Mouse (Mus musculus) spleen, postnatal 0 days (tissue): ENCODE measurements around the gene Olfr728. TPM values are rescaled to one million over a fixed set of nuclear protein-coding genes. Genes with fewer than 3 reads are reported as not detected.

Experiments used
- polyA plus RNA-seq: library from polyadenylated mRNA; unstranded; fragments of >200 nt; fragmentation: Nextera tagmentation; extraction: Ambion mirVana; gene quantifications from 2 replicates; pipeline ENCODE4 v1.2.1, GENCODE M21; 2015

Olfr728 gene
- not detected in 2 replicates for polyA plus RNA-seq

GRCm38 (mm10) chr14:50142580-50142979, at the start of gene Olfr728:
Olfr728 (minus strand) TSS chr14:50142680.

GRCm38 (mm10) chr14:50188098-50188497, 45.6 kb upstream of the Olfr728 start, which contains the start of gene Olfr730:
Olfr730 (minus strand) TSS chr14:50188198.

GRCm38 (mm10) chr14:50152810-50153209, 10.3 kb upstream of the Olfr728 start, which contains the start of gene Olfr729:
Olfr729 (minus strand) TSS chr14:50152910.

GRCm38 (mm10) chr14:50122886-50123285, 19.6 kb downstream of the Olfr728 start, which contains the start of gene Olfr727:
Olfr727 (plus strand) TSS chr14:50123186.

GRCm38 (mm10) chr14:50090853-50091252, 51.6 kb downstream of the Olfr728 start, which contains the start of gene Olfr726:
Olfr726 (minus strand) TSS chr14:50090953.

Other genes starting within 250 kb of the Olfr728 start
- gene Olfr722, start 240.7 kb downstream of the Olfr728 start, polyA plus RNA-seq, result not detected in 2 replicates
- not detected in 2 replicates for gene Olfr723, start 210.9 kb downstream of the Olfr728 start, polyA plus RNA-seq
- gene Olfr724, start 179.4 kb downstream of the Olfr728 start, polyA plus RNA-seq, result not detected in 2 replicates
- not detected in 2 replicates for gene Olfr725, start 102.3 kb downstream of the Olfr728 start, polyA plus RNA-seq
- not detected in 2 replicates for gene Olfr726, start 51.7 kb downstream of the Olfr728 start, polyA plus RNA-seq
- not detected in 2 replicates for gene Olfr727, start 19.5 kb downstream of the Olfr728 start, polyA plus RNA-seq
- not detected in 2 replicates for gene Olfr729, start 10.2 kb upstream of the Olfr728 start, polyA plus RNA-seq
- gene Olfr730, start 45.5 kb upstream of the Olfr728 start, polyA plus RNA-seq, result not detected in 2 replicates
- not detected in 2 replicates for gene Olfr731, start 99.2 kb upstream of the Olfr728 start, polyA plus RNA-seq
- not detected in 2 replicates for gene Olfr732, start 141.5 kb upstream of the Olfr728 start, polyA plus RNA-seq
- gene Olfr733, start 158.8 kb upstream of the Olfr728 start, polyA plus RNA-seq, result not detected in 2 replicates
- gene Olfr734, start 184.1 kb upstream of the Olfr728 start, polyA plus RNA-seq, result not detected in 2 replicates
- not detected in 2 replicates for gene Olfr735, start 206.2 kb upstream of the Olfr728 start, polyA plus RNA-seq
- gene Tlr11, start 215.2 kb upstream of the Olfr728 start, polyA plus RNA-seq, result 0.20 and 0.44 TPM in 2 replicates
- gene Olfr736, start 238.5 kb upstream of the Olfr728 start, polyA plus RNA-seq, result not detected in 2 replicates